Mouse (Mus musculus) small intestine, adult 2 months (tissue): Measurements from ENCODE around the gene Rgl2. TPM values are rescaled to one million over a fixed set of nuclear protein-coding genes. Genes with fewer than 3 reads are reported as not detected.

ENCODE experiments used
- H3K27ac ChIP-seq: fragments of 200-500 bp; 2 replicates; pipeline ENCODE4 v1.5.1; 2012; ENCODE audit warnings: low read depth, low read length, control low read depth, inconsistent platforms; ENCODE audit not compliant: insufficient read depth
- H3K27me3 ChIP-seq: fragments of 200-500 bp; 2 replicates; pipeline ENCODE4 v1.6.1; 2012; ENCODE audit warnings: mild to moderate bottlenecking, moderate library complexity, low read length, inconsistent platforms; ENCODE audit not compliant: control insufficient read depth, insufficient read depth
- H3K36me3 ChIP-seq: fragments of 200-500 bp; 2 replicates; pipeline ENCODE4 v1.6.1; 2012; ENCODE audit warnings: mild to moderate bottlenecking, low read length, control low read depth, inconsistent platforms; ENCODE audit not compliant: control insufficient read depth, insufficient read depth
- H3K4me1 ChIP-seq: fragments of 200-500 bp; 2 replicates; pipeline ENCODE4 v1.6.1; 2012; ENCODE audit warnings: low read length, inconsistent platforms, mixed read lengths; ENCODE audit not compliant: control insufficient read depth, insufficient read depth, insufficient read length
- H3K4me3 ChIP-seq: fragments of 200-500 bp; 2 replicates; pipeline ENCODE4 v1.5.1; 2012; ENCODE audit warnings: low read depth, mild to moderate bottlenecking, control low read depth, inconsistent platforms, low read length, moderate library complexity
- CTCF ChIP-seq: fragments of 200-500 bp; IDR thresholded peaks from 2 replicates; pipeline ENCODE4 v1.5.1; 2012; ENCODE audit warnings: low read depth, mild to moderate bottlenecking, control low read depth, inconsistent platforms, low read length, moderate library complexity, mixed read lengths; ENCODE audit not compliant: insufficient replicate concordance, insufficient read length; ENCODE audit errors: extremely low read depth
- POLR2A ChIP-seq: fragments of 200-500 bp; IDR thresholded peaks from 2 replicates; pipeline ENCODE4 v1.6.1; 2012; ENCODE audit warnings: low read depth, mild to moderate bottlenecking, control low read depth, inconsistent platforms, low read length, moderate library complexity
- WGBS: fragments of 180-500 bp; shearing (Covaris S2); methylation state at CpG from one replicate; pipeline ENCODE4 v1.1.7; 2018; 5-methylcytosine and 5-hydroxymethylcytosine counted together
- polyA plus RNA-seq: library from polyadenylated mRNA; depleted of rRNA; stranded (reverse); fragments of >200 nt; gene quantifications from 2 replicates; pipeline ENCODE4 v1.2.3, GENCODE M21; 2012

The Rgl2 gene
- polyA plus RNA-seq, 1 experiment, result 60.7 TPM

DNA sequence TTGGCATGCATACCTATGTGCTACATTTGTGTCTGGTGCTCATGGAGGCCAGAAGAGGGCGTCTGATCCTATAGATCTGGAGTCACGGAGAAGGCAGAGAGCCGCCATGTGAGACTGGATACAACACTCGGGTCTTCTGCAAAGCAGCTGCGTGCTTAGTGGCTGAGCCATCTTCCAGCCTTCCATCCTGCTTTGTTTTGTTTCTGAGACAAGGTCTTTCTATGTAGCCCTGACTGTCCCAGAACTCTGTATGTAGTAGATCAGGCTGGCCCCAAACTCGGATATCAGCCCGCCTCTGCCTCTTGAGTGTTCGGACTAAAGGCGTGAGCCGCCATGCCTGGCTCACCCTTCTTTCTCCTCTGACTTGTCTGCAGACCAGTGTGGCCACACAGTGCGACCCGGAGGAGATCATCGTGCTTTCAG is 14.4 kb upstream of the Rgl2 start:
- TF ChIP-seq POLR2A, result no peak
- TF ChIP-seq CTCF, result peak; percentile 1; the same call in 1 of the 2 replicates
- H3K27ac ChIP-seq, result no peak overlapping the region
- H3K27me3 ChIP-seq, result no peaks in the 10 kb centered on the region
- H3K4me1 ChIP-seq, result peaks cover 24% of the 10 kb centered on the region
- WGBS, result 71% methylated on average over 13 of the region's 13 CpGs
- no peak overlapping the region for H3K4me3 ChIP-seq
- H3K36me3 ChIP-seq, result peaks cover 40% of the 10 kb centered on the region

DNA sequence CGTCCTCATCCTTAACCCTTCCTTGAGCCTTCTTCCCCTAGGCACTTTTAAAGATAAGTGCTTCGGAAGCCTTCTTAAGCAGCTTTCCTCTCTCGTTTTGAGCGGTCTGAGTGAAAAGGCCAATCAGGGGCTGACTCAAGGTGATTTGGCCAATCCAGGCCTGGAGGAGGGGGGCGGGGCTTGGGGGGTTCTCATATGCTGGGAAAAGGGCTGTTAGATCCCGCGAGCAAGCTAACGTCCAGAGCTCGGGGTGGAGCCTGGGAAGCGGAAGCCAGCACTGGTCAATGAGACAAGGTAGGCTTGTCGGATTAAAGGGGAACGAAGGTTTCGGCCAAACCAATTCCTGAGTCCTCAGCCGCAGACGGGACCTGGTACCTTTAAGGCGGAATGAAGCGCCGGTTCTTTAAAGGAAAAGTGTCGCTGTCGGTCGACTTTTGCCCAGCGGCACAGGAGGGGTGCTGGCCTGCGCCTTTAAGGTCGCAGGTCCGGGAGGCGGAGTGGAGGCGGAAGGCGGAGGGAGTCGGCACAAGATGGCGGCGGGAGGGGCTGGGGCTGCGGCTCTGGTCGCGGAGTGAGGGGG is 13.6 kb upstream of the Rgl2 start, which contains the start of the genes Tapbp and Zbtb22:
Gene Tapbp (plus strand): TSS at position 229 of the 580 bp plus-strand sequence.
Gene Zbtb22 (plus strand): TSS at position 234 of the 580 bp plus-strand sequence.
- Histone ChIP-seq H3K27ac (peak within 1 kb of the TSS; percentile 3; the same call in 1 of the 2 replicates), H3K27me3 (no peaks in the 10 kb centered on the region), H3K36me3 (peaks cover 40% of the 10 kb centered on the region), H3K4me1 (peaks cover 20% of the 10 kb centered on the region), H3K4me3 (peak within 1 kb of the TSS; percentile 60)
- no peak; the same call in 1 of the 2 replicates for TF ChIP-seq POLR2A
- no peak for TF ChIP-seq CTCF
- WGBS, result under 1% methylated on average over 34 of the region's 34 CpGs

DNA sequence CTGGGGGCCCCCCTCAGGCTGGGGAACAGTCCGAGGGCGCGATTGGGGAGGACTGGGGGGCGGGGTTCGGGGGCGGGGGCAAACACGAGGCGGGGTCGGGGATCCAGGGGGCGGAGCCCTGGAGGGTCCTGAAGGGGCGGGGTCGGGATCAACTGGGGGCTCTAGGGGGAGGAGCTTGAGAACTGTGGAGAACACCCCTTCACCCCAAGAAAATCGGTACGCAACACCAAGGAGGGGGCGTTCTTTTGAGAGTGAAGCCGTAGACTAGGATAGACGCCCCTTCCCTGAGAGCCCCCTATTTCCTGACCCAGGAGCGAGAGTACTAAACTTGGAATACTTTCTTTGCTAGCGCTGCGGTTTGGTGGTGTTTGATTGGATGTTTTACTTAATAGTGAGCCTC is 13.0 kb upstream of the Rgl2 start:
- H3K27ac ChIP-seq, result no peak overlapping the region
- peak overlapping the region; percentile 60 for H3K4me3 ChIP-seq
- WGBS, result 2% methylated on average over 20 of the region's 20 CpGs

DNA sequence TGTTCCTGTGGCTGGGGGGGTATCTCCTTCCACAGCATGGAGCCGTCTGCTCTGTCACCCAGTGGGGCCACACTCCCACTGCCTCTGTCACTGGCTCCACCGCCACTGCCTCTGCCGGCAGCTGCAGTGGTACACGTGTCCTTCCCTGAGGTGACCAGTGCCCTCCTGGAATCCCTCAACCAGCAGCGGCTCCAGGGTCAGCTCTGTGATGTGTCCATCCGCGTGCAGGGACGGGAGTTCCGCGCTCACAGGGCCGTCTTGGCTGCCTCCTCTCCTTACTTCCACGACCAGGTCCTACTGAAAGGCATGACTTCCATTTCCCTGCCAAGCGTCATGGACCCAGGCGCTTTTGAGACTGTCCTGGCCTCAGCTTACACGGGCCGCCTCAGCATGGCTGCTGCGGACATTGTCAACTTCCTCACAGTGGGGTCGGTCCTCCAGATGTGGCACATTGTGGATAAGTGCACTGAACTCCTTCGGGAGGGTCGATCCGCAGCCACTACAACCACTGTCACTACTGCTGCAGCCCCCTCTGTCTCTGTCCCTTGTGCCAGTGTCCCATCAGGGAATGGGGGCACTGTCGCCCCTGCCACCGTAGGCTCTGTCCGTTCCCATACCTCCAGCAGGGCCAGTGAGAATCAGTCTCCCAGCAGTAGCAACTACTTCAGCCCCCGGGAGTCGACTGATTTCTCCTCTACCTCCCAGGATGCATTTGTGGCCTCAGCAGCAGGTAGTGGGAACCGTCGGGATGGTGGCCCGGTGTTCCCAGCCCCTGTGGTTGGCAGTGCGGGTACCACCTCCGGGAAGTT is 12.3 kb upstream of the Rgl2 start:
- WGBS, result 82% methylated on average over 31 of the region's 31 CpGs
- peaks cover 24% of the 10 kb centered on the region for H3K4me1 ChIP-seq
- TF ChIP-seq CTCF (no peak), POLR2A (no peak)
- peaks cover 39% of the 10 kb centered on the region for H3K36me3 ChIP-seq
- no peaks in the 10 kb centered on the region for H3K27me3 ChIP-seq
- H3K4me3 ChIP-seq, result peak overlapping the region; percentile 42
- H3K27ac ChIP-seq, result no peak overlapping the region

More for the DNA sequence above, 13.0 kb upstream of the Rgl2 start:
- no peak for TF ChIP-seq POLR2A
- TF ChIP-seq CTCF, result no peak
- Histone ChIP-seq H3K36me3 (peaks cover 41% of the 10 kb centered on the region), H3K27me3 (no peaks in the 10 kb centered on the region), H3K4me1 (peaks cover 24% of the 10 kb centered on the region)

DNA sequence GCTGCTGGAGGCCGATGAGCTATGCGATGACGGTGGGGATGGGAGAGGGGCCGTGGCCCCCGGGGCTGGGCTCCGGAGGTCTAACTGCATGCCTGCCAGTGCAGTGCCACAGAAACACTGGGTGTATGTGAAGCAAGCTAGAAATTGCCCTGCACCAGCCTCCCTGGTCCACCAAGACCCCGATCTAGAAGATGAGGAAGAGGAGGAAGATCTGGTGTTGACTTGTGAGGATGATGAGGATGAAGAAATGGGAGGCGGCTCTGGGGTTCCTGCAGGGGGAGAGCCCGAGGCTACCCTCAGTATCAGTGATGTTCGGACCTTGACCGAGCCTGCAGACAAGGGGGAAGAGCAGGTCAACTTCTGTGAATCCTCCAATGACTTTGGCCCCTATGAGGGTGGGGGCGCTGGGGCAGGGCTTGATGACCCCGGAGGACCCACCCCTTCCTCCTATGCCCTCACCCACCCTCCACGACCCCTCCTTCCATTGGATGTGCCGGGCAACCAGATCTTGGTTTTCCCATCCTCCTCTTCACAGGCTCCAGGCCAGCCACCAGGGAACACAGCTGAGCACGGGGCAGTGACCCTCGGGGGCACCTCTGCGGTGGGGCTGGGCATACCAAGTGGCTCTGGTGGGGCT is 11.6 kb upstream of the Rgl2 start:
- Histone ChIP-seq H3K4me3 (no peak overlapping the region), H3K27me3 (no peaks in the 10 kb centered on the region), H3K36me3 (peaks cover 36% of the 10 kb centered on the region), H3K27ac (no peak overlapping the region), H3K4me1 (peaks cover 26% of the 10 kb centered on the region)
- 85% methylated on average over 18 of the region's 18 CpGs for WGBS
- no peak for TF ChIP-seq POLR2A
- TF ChIP-seq CTCF, result no peak

DNA sequence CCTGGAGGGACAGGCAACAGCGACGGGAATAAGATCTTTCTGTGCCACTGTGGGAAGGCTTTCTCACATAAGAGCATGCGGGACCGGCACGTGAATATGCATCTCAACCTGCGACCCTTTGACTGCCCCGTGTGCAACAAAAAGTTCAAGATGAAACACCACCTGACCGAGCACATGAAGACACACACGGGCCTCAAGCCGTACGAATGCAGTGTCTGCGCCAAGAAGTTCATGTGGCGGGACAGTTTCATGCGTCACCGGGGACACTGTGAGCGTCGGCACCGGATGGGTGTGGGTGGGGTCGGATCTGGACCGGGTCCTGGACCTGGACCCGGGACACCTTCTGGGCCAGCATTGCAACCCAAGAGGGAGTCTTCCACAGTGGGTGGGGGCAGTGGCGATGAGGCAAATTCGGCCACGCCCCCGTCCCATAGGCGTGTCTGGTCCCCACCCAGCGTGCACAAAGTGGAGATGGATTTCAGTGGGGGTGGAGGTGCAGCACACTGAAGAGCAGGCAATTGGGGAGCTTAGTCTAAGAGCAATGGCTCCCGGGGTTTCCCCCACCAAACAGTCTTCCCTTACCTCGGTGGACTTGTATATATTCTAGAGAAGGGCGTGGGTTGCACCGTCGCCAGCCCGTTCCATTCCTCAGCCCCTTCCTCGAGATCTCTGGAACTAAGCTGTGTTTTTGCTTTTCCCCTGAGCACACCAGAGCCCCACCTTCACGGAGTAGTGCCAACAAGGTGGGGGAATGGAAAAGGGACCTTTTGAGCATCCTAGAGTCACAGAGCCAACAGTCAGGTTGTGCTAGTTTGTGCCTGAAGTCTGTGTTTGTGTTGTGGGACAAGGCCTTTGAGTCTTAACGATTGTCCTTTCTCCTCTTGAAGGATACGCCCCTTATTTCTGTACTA is 10.8 kb upstream of the Rgl2 start:
- H3K36me3 ChIP-seq, result peaks cover 31% of the 10 kb centered on the region
- peaks cover 26% of the 10 kb centered on the region for H3K4me1 ChIP-seq
- H3K27me3 ChIP-seq, result no peaks in the 10 kb centered on the region
- peak overlapping the region; percentile 95 for H3K27ac ChIP-seq
- 49% methylated on average over 37 of the region's 37 CpGs for WGBS
- peak overlapping the region; percentile 82; the same call in 1 of the 2 replicates for H3K4me3 ChIP-seq
- TF ChIP-seq CTCF (no peak), POLR2A (no peak)
